Mouse (Mus musculus) layer of hippocampus, postnatal 25 days (tissue): ENCODE data around the gene Gpnmb. TPM values are rescaled to one million over a fixed set of nuclear protein-coding genes. Genes with fewer than 3 reads are reported as not detected.

Experiments
- DNase-seq, 2 experiments: peaks; one replicate each; pipeline ENCODE4 v3.0.0; 2022; ENCODE audit warnings: mixed read lengths in 2 of 2, low spot score in 1 of 2; ENCODE audit errors: extremely low spot score in 1 of 2
- total RNA-seq, 2 experiments: library from RNA; stranded (reverse); gene quantifications; 2 replicates each; pipeline ENCODE4 v1.2.3; 2021

Gpnmb gene
- total RNA-seq, 2 experiments from 2014 or later: 2.1 to 2.2 TPM

DNA sequence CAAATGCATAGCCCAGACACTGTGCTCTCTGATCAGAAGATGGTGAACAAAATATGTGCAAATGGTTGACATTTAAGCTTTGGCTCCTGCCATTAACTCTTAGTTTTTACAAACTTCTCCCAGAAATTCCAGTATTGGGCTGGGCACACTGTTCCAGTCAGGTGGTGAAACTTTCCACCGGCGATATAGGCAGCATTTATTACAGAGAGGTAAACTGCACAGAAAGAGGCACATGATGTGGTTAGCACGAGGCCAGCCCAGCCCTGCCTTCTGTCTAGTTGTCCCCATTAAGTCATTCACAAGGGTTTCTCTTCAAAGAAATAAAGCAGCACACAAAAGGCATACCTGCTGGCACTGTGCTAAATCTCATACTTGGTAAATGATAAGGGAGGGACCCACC is 7.6 kb upstream of the Gpnmb start:
- DNase-seq: no peak

DNA sequence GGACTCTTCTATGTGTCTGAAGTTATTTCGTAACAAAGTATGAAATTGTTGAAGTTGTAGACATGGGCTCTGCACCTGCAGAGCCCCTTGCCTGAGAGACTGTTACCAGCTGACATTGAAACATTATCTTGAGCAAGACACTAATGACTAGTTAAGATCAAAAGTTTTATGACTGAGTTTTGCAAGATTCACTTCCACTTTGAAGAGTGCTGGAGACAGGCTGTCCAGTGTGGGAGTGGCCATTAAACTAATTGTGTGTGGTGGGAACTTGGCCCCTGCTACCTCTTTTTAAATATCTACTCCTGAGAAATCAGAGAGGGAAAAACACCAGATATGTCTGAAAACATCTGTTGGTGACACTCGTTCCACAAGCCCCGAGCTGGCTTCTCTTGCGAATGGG is 5.1 kb upstream of the Gpnmb start:
- DNase-seq: no peak

DNA sequence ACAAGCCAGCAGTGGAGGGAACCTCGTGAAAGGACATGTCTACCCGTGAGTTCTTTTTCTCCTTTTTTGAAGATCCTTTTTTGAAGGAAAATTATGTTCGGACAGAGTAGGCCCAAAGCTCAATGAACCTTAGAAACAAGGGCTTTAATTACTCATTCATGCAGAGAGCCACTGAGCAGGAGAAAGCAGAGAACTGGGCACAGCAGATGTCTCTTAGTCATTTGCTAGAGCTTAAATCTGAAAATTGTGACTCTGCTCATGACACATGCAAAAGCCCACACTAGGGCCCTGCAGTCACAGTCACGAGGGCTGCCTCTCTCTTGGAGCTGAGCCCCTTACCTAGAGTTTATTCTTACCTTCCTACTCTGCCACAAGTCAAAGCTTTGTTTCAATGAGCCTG is 3.6 kb upstream of the Gpnmb start:
- DNase-seq: no peak

DNA sequence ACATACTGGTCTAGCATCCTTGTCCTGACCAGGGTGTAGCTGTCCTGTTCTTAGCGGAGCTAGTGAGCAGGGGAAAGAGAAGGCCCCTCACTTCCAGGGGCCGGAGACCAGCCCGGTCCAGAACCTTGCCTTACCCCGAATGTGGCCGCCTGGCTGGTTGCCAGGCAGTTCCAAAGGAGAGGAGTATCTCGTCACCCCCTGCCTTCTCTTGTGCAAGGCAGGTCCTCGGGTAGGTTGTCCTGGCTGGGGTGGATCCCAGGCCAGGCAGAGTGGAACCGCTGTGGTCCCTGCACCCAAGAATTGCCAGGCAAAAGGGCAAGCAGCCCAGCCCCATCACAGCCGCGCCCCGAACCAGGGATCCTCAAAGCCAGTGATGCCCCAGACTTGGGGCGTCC is 919 bp downstream of the Gpnmb start:
- DNase-seq: no peak

DNA sequence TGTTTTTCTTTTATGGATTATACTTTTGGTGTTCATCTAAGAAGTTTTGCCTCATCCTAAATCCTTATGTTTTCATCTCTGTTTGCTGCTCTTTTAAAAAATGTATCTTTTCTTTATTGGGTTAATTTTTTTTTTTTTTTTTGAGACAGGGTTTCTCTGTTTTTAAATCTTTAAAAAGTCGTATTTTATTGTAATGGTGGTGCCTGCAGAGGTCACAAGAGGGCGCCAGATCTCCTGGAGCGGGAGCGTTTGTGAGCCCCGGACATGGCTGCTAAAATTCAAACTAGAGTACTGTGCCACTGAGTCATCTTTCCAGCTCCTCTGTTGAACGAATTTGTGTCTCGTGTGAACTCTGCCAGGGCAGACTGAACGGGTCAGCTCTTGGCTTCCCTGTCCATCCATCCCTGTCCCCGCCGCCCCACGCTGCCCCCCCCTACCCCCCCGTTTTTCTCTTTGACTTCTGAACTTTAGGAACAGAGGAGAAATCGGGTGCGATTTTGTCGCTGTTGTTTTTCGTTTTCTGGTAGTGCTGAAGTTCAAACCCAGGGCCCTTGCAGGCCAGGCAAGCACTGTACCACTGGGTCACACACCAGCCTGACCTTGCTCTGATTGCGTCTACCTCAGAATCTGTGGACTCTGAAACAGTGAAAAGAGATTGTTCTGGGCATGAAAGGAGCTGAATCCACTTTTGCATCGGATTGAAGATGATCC is 3.3 kb downstream of the Gpnmb start:
- DNase-seq: peak in 1 of 2 experiments; percentile 73

DNA sequence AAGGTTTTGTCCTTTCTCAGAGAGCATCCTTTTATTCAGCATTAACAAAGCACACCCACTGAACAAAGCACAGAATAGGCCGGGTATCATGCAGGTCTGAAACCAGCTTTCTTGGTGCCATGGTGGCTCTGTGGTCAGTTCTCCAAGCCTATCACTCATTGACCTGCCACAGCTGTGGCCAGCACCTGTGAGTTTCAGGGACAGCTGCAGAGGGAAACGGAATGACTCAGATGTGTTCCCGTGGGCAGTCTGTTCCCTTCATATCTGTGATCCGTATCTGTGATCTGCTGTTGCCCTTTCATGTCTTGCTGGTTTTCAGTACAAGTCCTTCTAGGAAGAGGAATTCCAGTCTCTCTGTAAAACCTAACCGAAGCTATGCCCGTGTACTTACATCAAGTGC is 10.2 kb downstream of the Gpnmb start:
- DNase-seq: no peak

DNA sequence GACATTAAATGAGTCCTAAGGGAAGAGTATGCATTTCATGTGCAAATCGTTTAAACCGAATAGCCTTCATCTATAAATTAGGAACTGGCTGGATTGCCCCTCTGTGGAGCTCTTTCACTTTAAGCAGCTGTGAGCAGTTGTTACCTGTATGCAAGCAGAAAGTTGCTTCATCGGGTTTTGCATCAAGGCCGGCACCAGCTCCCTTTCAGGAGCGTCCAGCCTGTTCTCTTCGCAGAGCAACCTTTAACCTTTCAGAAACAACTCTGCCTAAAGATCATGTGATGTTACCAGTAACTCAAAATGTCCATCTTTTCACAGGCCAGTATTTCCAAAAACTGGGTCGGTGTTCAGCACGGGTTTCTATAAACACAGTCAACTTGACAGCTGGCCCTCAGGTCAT is 10.6 kb downstream of the Gpnmb start:
- DNase-seq: no peak

DNA sequence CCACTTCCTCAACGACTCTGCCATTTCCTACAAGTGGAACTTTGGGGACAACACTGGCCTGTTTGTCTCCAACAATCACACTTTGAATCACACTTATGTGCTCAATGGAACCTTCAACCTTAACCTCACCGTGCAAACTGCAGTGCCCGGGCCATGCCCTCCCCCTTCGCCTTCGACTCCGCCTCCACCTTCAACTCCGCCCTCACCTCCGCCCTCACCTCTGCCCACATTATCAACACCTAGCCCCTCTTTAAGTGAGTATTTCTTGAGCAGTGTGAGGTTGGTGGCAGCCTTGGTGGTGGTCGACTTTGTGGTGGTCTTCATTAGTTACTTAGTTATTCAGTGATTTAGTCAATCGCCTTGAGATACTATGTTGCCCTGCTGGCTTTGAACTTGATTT is 11.5 kb downstream of the Gpnmb start:
- no peak for DNase-seq

DNA sequence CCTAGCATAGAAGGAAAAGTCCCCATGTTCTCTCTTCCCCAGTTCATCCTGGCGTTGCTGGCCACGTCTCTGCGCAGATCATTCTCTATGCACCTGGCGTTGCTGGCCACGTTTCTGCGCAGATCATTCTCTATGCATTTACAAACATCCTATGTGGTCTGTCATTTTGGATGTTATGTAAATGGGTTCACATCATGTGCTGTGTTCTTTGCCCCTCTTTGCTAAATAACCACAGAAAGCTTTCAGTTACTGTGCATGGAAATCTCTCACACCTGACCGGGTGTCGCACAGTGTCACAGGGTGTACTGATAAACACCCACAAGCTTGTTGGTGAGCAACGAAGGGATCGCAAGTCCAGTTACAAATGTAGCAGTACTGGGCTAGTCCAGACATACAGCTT is 12.0 kb downstream of the Gpnmb start:
- DNase-seq: no peak

DNA sequence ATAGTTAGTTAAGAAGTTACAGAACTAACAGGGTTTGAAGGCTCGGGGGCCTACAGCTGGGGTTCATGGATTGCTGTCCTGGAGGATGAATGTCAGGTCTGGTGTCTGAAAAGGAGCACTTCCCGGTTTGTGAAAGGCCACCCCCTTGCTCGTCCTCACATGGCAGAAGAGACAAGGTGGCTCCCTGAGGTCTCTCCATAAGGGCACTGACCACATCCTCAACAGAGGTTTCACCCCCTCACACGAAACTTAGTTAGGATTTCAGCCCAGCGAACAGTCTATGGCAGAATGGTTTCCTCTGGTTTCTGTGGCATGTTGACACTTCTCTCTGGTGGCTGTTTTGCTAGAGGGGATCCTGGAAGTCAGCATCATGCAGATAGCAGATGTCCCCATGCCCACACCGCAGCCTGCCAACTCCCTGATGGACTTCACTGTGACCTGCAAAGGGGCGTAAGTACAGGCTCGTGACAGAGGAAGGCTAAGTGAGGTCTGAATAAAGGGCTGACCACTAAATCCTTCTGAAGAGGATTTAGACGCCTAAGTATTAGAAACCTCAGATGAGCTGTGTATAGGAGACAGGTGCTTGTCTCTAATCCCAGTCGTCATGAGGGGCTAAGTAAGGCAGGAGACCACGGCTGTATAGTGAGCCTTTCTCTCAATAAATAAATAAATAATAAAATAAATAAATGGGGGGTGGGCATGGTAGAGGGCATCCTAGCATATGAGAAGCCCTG is 14.5 kb downstream of the Gpnmb start:
- DNase-seq: no peak

DNA sequence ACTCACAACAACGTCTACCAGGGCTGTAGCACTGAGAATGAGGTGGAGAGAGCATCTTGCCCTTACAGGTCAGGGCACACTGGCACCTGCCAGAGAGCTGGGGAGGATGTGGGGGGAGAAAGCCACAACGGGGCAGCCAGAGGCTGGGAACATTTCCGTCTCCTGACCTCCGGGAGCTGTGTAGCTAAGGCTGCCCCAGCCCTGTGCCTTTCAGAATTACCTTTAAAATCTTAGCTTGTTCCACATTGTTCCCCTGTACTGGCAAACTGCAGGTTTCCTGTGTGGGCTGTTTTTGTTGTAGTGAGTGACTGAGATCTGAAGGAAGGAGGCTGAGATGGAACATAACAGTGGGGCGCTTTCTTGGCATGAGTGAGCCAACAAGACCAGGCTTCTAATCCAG is 15.8 kb downstream of the Gpnmb start:
- DNase-seq: no peak

DNA sequence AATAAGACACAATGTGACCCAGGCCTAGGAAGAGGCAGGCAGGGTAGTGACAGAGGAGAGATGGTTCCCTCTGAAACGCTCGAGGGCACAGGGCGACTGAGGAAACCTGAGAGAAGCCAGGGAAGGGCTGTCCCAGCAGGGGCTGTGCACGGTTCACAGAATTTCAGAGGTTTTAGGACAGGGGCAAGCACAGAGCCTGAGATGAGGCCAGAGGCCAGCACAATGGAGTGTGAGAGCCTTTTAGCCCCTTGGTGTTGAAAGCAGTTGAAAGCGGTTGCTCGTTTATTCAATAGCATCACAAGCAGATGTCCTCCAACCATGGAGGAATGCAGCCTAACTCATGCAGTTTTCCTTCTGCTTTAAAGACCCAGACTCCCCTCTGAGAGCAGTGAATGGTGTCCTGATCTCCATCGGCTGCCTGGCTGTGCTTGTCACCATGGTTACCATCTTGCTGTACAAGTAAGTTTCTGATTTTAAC is 18.9 kb downstream of the Gpnmb start:
- DNase-seq: no peak

DNA sequence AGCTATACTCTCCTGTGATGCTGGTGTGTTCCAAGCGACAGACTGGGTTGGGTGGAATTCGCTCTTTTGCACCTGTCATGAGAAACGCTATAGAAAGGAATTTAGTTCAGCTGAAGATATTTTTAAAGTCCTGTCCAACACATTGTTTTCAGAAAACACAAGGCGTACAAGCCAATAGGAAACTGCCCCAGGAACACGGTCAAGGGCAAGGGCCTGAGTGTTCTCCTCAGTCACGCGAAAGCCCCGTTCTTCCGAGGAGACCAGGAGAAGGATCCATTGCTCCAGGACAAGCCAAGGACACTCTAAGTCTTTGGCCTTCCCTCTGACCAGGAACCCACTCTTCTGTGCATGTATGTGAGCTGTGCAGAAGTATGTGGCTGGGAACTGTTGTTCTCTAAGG is 19.7 kb downstream of the Gpnmb start:
- DNase-seq: no peak

DNA sequence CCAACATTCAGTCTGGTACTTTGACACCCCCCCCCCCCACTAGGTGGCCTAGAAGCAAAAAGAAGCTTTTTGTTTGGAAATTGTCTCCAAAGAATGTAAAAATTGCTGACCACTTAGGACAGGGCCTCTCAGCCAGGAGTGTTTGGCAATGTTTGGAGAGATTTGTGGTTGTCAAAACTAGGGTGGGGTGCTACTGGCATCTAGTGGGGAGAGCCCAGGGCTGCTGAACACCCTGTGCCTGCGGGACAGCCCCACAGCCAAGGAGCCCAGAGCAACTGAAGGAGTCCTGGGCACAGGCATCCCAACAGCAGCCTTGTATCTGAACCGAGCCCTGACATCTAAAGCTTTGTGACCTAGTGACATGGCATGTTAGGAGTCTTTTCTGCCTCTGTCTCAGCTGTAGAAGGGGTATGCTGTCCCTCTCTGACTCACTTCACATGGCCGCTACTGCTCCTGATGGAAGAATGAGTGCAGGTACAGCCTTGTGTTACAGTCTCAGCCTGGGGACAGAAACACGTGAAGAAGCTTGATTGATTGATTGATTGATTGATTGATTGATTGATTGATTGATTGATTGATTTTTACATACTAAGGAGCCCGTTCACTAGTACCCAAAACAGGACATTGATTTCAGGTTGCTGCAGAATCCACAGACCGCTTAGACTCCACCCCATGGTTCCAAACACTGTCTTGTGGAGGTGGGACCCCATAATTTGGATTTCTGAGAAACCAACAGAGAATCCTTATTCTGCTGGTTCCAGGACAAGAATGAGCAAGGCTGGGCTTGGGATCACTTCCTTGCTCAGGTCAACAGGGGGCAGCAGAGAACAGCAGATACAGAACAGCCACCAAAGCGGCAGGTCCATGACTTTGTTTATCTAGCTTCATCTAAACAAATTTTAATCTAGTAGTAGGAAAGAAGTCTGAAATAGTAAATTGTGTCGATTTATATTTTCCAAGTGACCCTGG is 21.0 kb downstream of the Gpnmb start:
- peak; percentile 55 to 81 for DNase-seq

DNA sequence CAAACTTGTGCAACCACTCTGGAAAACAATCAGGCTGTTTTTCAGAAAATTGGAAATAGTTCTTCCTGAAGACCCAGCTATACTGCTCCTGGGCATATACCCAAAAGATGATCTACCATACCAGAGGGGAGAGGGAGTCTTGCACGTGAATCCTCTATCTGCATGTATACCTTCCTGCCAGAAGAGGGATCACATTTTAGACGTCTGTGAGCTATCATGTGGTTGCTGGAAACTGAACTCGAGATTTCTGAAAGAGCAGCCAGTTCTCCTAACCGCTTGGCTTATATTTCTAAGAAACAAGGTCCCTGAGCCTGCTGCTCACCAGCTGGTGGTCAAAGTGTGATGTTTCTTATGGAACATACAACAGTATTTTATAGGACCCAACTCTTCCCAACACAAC is 32.0 kb downstream of the Gpnmb start:
- no peak for DNase-seq

DNA sequence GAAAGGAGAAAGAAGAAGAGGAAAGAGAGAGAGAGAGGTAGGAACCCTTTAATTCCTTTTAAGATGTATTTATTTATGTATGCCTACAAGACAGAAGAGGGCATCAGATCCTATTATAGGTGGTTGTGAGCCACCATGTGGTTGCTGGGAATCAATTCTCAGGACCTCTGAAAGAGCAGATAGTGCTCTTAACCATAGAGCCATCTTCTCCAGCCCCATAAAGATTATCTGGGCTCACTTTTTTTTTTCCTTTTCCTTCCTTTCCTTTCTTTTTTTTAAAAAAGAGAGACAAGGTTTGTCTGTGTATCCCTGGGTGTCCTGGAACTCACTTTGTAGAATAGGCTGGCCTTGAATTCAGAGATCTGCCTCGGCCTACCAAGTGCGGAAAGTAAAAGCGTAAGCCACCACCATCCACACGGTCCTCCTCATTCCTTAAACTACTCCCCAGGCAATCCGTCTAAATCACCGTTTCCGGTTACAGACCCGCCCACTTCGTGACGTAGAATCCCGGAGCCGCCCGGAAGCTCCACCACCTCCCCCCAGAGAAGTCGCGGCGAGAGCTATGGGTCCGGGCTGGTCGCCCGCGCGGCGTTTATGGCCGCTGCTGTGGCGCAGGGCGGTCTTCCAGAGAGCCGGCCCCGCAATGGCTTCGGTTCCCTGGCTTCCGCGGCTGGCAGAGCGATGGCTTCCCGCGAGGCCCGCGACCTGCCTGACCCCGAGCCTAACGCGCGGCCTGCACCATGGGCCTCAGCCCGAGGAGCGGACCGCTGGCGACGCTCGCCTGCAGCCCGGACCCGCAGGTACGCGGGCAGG is 37.2 kb downstream of the Gpnmb start, which contains the start of gene Malsu1:
Gene Malsu1 (plus strand): TSS at position 492 of the 813 bp plus-strand sequence.
- peak; percentile 92 to 93 for DNase-seq

DNA sequence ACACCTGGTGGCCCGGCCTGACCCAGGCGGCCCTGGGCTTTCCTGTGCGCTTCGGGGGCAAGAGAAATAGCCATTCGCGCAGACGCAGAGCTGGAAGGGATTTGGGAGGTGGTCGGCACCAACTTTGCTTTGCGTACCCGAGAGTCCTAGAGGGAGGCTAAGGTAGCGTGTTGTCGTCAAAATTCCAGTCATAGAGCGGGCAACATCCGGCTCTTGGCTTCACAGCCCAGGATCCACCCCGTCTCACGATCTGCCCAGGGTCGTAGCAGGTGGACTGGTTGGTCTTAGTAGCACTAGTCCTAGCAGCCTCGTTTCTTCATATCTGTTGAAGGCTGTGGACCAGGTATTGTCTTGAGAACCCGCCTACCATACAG is 37.8 kb downstream of the Gpnmb start:
- DNase-seq: no peak

DNA sequence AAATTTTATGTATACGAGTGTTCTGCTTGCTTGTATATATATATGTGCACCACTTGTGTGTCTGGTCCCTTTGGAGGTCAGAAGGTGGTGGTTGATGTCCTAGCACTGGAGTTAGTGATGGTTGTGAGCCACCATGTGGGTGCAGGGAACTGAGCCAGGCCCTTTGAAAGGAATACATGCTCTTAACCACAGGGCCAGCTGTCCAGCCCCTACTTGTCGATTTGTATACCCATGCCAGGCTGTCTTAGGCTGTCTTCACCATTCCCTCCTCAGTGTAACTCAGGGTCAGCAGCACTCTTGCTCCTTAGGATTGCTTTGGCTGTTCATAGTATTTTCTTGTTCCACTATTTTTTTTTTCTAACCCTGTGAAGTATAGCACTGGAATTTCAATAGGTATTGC is 41.5 kb downstream of the Gpnmb start:
- no peak for DNase-seq

DNA sequence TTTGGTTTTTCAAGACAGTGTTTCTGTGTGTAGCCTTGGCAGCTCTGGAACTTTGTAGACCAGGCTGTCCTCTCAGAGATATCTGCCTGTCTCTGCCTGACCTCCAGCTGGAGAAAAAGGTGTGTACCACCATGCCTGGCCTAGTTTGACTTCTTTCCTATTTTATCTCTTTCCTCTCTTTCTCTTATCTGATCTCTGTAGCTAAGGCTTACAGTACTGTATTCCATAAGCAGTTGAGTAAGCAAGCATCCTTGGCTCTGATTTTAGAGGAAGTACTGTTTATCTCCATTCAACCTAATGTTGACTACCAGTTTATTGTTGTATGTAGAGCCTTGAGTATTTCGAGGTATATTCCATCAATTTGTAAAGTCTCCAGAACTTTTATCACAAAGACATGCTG is 43.0 kb downstream of the Gpnmb start:
- no peak for DNase-seq

DNA sequence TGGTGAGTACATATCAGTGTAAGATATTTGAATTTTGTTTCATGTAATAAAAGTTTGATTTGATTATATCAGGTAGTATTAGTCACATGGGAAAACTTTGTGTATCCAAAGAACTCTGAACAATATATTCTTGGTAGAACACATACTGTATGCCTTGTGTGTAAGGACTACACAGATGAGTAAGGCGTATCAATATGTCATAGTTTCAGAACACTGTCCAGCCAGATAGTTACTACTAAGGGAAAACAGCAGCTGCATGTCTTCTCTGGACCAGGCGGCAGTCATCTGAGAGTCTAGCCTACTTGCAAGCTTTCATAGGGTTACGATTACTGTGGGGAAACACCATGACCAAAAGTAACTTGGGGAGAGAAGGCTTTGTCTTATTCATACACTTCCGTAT is 46.7 kb downstream of the Gpnmb start:
- DNase-seq: no peak
